Mouse (Mus musculus): Measurements from ENCODE around the gene Trmt10c.

DNA sequence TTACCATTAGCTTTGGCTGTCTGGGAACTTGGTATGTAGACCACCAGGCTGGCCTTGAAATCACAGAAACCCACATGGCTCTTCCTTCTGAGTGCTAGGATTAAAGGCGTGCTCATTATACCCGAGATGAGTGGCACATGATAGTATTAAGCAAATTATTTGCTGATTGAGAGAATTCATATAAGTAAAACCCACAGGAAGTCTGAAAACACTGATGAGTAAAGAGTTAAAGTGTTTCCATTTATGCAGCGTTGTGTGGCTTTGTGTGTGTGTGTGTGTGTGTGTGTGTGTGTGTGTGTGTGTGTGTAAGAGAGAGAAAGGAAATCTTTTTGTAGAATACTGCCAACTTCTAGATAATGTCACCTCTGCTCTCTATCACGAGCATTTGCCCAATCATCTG lies 44.1 kb upstream of the Trmt10c start:
- TF ChIP-seq CTCF (IDR thresholded peaks at IDR 0.05), result no peak
- no peak for TF ChIP-seq EP300 (IDR thresholded peaks at IDR 0.05)
